Mouse (Mus musculus): ENCODE measurements at regions not wholly inside any gene's neighbourhood (a gene's known extent, or its start where the extent isn't known, plus 50 kb on each side); places are given as distances from the start of the nearest gene placed in this dataset.

GRCm38 (mm10) chr14:76276655-76277054 is 138.1 kb upstream of the Tsc22d1 start:
- no peaks in the 10 kb centered on the region for H3K9me3 ChIP-seq (ENCODE audit: control insufficient read depth, low read length)
- H3K4me3 ChIP-seq (ENCODE audit: low read depth, low read length) = no peak overlapping the region
- DNase-seq (ENCODE audit: low spot score) (no peak), ATAC-seq (ENCODE audit: insufficient read depth, low FRiP score, low TSS enrichment) (no peak)
- H3K36me3 ChIP-seq (ENCODE audit: control insufficient read depth, insufficient read depth, low read length) = no peaks in the 10 kb centered on the region
- H3K27me3 ChIP-seq (ENCODE audit: control insufficient read depth, insufficient read depth, low read length) = no peaks in the 10 kb centered on the region
- WGBS = 90% methylated on average over 9 of the region's 9 CpGs
- no peak overlapping the region for H3K27ac ChIP-seq (ENCODE audit: low read depth, low read length)
- no peak overlapping the region for H3K9ac ChIP-seq (ENCODE audit: low read length)
- no peak overlapping the region for H3K4me2 ChIP-seq (ENCODE audit: low read depth)
- H3K4me1 ChIP-seq (ENCODE audit: control insufficient read depth, insufficient read depth, low read length) = peaks cover 4% of the 10 kb centered on the region

- no peak for ATAC-seq (ENCODE audit: insufficient read depth, low FRiP score, low TSS enrichment)
- WGBS = 89% methylated on average over 17 of the region's 17 CpGs
- H3K36me3 ChIP-seq (ENCODE audit: control insufficient read depth, insufficient read depth, low read length) = no peaks in the 10 kb centered on the region
- H3K9ac ChIP-seq (ENCODE audit: low read length) = no peak overlapping the region
- no peak overlapping the region for H3K27ac ChIP-seq (ENCODE audit: low read depth, low read length)
- H3K4me1 ChIP-seq (ENCODE audit: control insufficient read depth, insufficient read depth, low read length) = peaks cover 11% of the 10 kb centered on the region
- no peak for DNase-seq (ENCODE audit: low spot score)
- H3K27me3 ChIP-seq (ENCODE audit: control insufficient read depth, insufficient read depth, low read length) = no peaks in the 10 kb centered on the region
- H3K4me2 ChIP-seq (ENCODE audit: low read depth) = no peak overlapping the region
- no peak overlapping the region for H3K4me3 ChIP-seq (ENCODE audit: low read depth, low read length)
- no peaks in the 10 kb centered on the region for H3K9me3 ChIP-seq (ENCODE audit: control insufficient read depth, low read length)
Measured at GRCm38 (mm10) chr14:76278751-76279450, 135.9 kb upstream of the Tsc22d1 start.

- H3K36me3 ChIP-seq (ENCODE audit: control insufficient read depth, insufficient read depth, low read length) = no peaks in the 10 kb centered on the region
- 83% methylated on average over 19 of the region's 19 CpGs for WGBS
- DNase-seq (ENCODE audit: low spot score) = no peak
- H3K9me3 ChIP-seq (ENCODE audit: control insufficient read depth, low read length) = no peaks in the 10 kb centered on the region
- H3K4me2 ChIP-seq (ENCODE audit: low read depth) = no peak overlapping the region
- H3K27me3 ChIP-seq (ENCODE audit: control insufficient read depth, insufficient read depth, low read length) = no peaks in the 10 kb centered on the region
- peaks cover 11% of the 10 kb centered on the region for H3K4me1 ChIP-seq (ENCODE audit: control insufficient read depth, insufficient read depth, low read length)
- H3K9ac ChIP-seq (ENCODE audit: low read length) = no peak overlapping the region
- no peak overlapping the region for H3K27ac ChIP-seq (ENCODE audit: low read depth, low read length)
- no peak overlapping the region for H3K4me3 ChIP-seq (ENCODE audit: low read depth, low read length)
- no peak for ATAC-seq (ENCODE audit: insufficient read depth, low FRiP score, low TSS enrichment)
Measured at GRCm38 (mm10) chr14:76279561-76279960, 135.2 kb upstream of the Tsc22d1 start.

- no peaks in the 10 kb centered on the region for H3K9me3 ChIP-seq (ENCODE audit: control insufficient read depth, low read length)
- no peaks in the 10 kb centered on the region for H3K27me3 ChIP-seq (ENCODE audit: control insufficient read depth, insufficient read depth, low read length)
- peak; percentile 41 for DNase-seq (ENCODE audit: low spot score)
- H3K4me3 ChIP-seq (ENCODE audit: low read depth, low read length) = no peak overlapping the region
- H3K9ac ChIP-seq (ENCODE audit: low read length) = no peak overlapping the region
- ATAC-seq (ENCODE audit: insufficient read depth, low FRiP score, low TSS enrichment) = no peak; the same call in 1 of the 2 replicates
- 30% methylated on average over 5 of the region's 5 CpGs for WGBS
- H3K27ac ChIP-seq (ENCODE audit: low read depth, low read length) = no peak overlapping the region
- H3K36me3 ChIP-seq (ENCODE audit: control insufficient read depth, insufficient read depth, low read length) = no peaks in the 10 kb centered on the region
- H3K4me2 ChIP-seq (ENCODE audit: low read depth) = no peak overlapping the region
- peaks cover 11% of the 10 kb centered on the region for H3K4me1 ChIP-seq (ENCODE audit: control insufficient read depth, insufficient read depth, low read length)
Measured at GRCm38 (mm10) chr14:76281867-76282266, 132.9 kb upstream of the Tsc22d1 start.

- Histone ChIP-seq H3K9me3 (ENCODE audit: control insufficient read depth, low read length) (no peaks in the 10 kb centered on the region), H3K27ac (ENCODE audit: low read depth, low read length) (no peak overlapping the region), H3K36me3 (ENCODE audit: control insufficient read depth, insufficient read depth, low read length) (no peaks in the 10 kb centered on the region), H3K9ac (ENCODE audit: low read length) (no peak overlapping the region), H3K4me3 (ENCODE audit: low read depth, low read length) (no peak overlapping the region), H3K27me3 (ENCODE audit: control insufficient read depth, insufficient read depth, low read length) (no peaks in the 10 kb centered on the region), H3K4me1 (ENCODE audit: control insufficient read depth, insufficient read depth, low read length) (no peaks in the 10 kb centered on the region), H3K4me2 (ENCODE audit: low read depth) (no peak overlapping the region)
- WGBS = 92% methylated on average over 8 of the region's 8 CpGs
- DNase-seq (ENCODE audit: low spot score) (no peak), ATAC-seq (ENCODE audit: insufficient read depth, low FRiP score, low TSS enrichment) (no peak)
Measured at GRCm38 (mm10) chr14:76287768-76288167, 127.0 kb upstream of the Tsc22d1 start.

- no peaks in the 10 kb centered on the region for H3K9me3 ChIP-seq (ENCODE audit: control insufficient read depth, low read length)
- no peak overlapping the region for H3K4me3 ChIP-seq (ENCODE audit: low read depth, low read length)
- H3K36me3 ChIP-seq (ENCODE audit: control insufficient read depth, insufficient read depth, low read length) = no peaks in the 10 kb centered on the region
- no peaks in the 10 kb centered on the region for H3K27me3 ChIP-seq (ENCODE audit: control insufficient read depth, insufficient read depth, low read length)
- DNase-seq (ENCODE audit: low spot score) = no peak
- no peak overlapping the region for H3K27ac ChIP-seq (ENCODE audit: low read depth, low read length)
- no peak for ATAC-seq (ENCODE audit: insufficient read depth, low FRiP score, low TSS enrichment)
- H3K4me2 ChIP-seq (ENCODE audit: low read depth) = no peak overlapping the region
- H3K9ac ChIP-seq (ENCODE audit: low read length) = no peak overlapping the region
- 59% methylated on average over 9 of the region's 9 CpGs for WGBS
- H3K4me1 ChIP-seq (ENCODE audit: control insufficient read depth, insufficient read depth, low read length) = no peaks in the 10 kb centered on the region
Measured at GRCm38 (mm10) chr14:76290401-76291018, 124.3 kb upstream of the Tsc22d1 start.

GRCm38 (mm10) chr14:76292211-76292610 is 122.5 kb upstream of the Tsc22d1 start:
- no peak for DNase-seq (ENCODE audit: low spot score)
- H3K4me2 ChIP-seq (ENCODE audit: low read depth) = no peak overlapping the region
- no peaks in the 10 kb centered on the region for H3K9me3 ChIP-seq (ENCODE audit: control insufficient read depth, low read length)
- no peak overlapping the region for H3K4me3 ChIP-seq (ENCODE audit: low read depth, low read length)
- no peak overlapping the region for H3K27ac ChIP-seq (ENCODE audit: low read depth, low read length)
- no peaks in the 10 kb centered on the region for H3K4me1 ChIP-seq (ENCODE audit: control insufficient read depth, insufficient read depth, low read length)
- 29% methylated on average over 4 of the region's 4 CpGs for WGBS
- no peak for ATAC-seq (ENCODE audit: insufficient read depth, low FRiP score, low TSS enrichment)
- H3K27me3 ChIP-seq (ENCODE audit: control insufficient read depth, insufficient read depth, low read length) = no peaks in the 10 kb centered on the region
- H3K36me3 ChIP-seq (ENCODE audit: control insufficient read depth, insufficient read depth, low read length) = no peaks in the 10 kb centered on the region
- no peak overlapping the region for H3K9ac ChIP-seq (ENCODE audit: low read length)

GRCm38 (mm10) chr14:76295411-76296169 is 119.2 kb upstream of the Tsc22d1 start:
- H3K4me2 ChIP-seq (ENCODE audit: low read depth) = no peak overlapping the region
- 89% methylated on average over 18 of the region's 18 CpGs for WGBS
- H3K36me3 ChIP-seq (ENCODE audit: control insufficient read depth, insufficient read depth, low read length) = no peaks in the 10 kb centered on the region
- no peaks in the 10 kb centered on the region for H3K27me3 ChIP-seq (ENCODE audit: control insufficient read depth, insufficient read depth, low read length)
- H3K4me1 ChIP-seq (ENCODE audit: control insufficient read depth, insufficient read depth, low read length) = no peaks in the 10 kb centered on the region
- H3K4me3 ChIP-seq (ENCODE audit: low read depth, low read length) = no peak overlapping the region
- H3K9ac ChIP-seq (ENCODE audit: low read length) = no peak overlapping the region
- H3K9me3 ChIP-seq (ENCODE audit: control insufficient read depth, low read length) = no peaks in the 10 kb centered on the region
- ATAC-seq (ENCODE audit: insufficient read depth, low FRiP score, low TSS enrichment) (no peak), DNase-seq (ENCODE audit: low spot score) (no peak)
- no peak overlapping the region for H3K27ac ChIP-seq (ENCODE audit: low read depth, low read length)
